ENCODE assay signal across 30 mouse cellular contexts in the genomic region with DNA sequence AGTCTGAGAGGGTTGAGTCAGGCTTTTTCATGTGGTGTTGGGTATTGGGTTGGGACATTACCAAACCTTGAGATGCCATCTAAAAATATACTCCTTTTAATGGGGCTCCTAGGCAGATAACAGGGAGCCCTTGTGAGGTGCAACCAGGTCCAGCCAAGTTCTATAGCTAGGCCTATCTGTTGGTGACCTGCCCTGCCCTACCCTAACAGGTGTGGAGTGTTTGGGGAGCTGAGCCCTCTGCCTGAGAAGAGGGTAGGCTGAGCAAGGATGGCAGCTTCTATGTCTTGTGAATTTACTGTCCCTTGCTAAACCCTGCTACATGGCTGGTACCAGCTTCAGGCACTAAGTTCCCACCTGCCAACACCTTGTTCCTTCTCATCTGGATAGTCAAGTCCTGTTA. TPM values are rescaled to one million over a fixed set of nuclear protein-coding genes. Genes with fewer than 3 reads are reported as not detected.
A peak's percentile ranks its signal among the peaks of the same experiment; 100 is the strongest.
DNase-seq lines count a peak whose midpoint lies in the region; ATAC-seq and TF ChIP-seq lines count a peak whose summit lies in the region.
"Had no signal": no experiment of that assay in that cellular context is flagged by ENCODE, and none has a peak within 500 bp of the region (broad histone marks: within the 10 kb centered on the region; RNA-seq: fewer than 3 reads in every experiment).

No protein-coding gene starts in this region.

- no peak for TF ChIP-seq EP300 in liver, postnatal 0 days (IDR thresholded peaks at IDR 0.05; ENCODE audit: low read depth)

- DNase-seq in heart, embryonic 10.5 days (ENCODE audit: low spot score) = no peak
- no peak for DNase-seq in heart, postnatal 4 days
- no peak for DNase-seq in liver, embryonic 13.5 days
- no peak for DNase-seq in liver, embryonic 11.5 days (ENCODE audit: low spot score)
- no peak for DNase-seq in liver, postnatal 0 days
- no peak for DNase-seq in frontal cortex, postnatal 36 days (ENCODE audit: low spot score in 2 of 2)
- no peak for DNase-seq in c-Kit-positive CD71-positive TER-119-positive erythroid progenitor cells, embryonic 14.5 days (ENCODE audit: low spot score)
- DNase-seq: adrenal gland, postnatal 10 days; adrenal gland, postnatal 36 days; B cell, adult 2 months; cerebellum, adult 11 months; cerebellum, adult 8-10 months; cerebellum, postnatal 10 days; cerebellum, postnatal 36 days; embryo, embryonic 11 days; gastrocnemius, postnatal 14 days; heart, adult 18-20 months; heart, postnatal 14 days had no signal

- no peak for TF ChIP-seq CTCF in liver, postnatal 0 days (IDR thresholded peaks at IDR 0.05; ENCODE audit: low read depth)

- no peak overlapping the region for H3K4me2 ChIP-seq in liver, embryonic 13.5 days
- H3K4me2 ChIP-seq in liver, embryonic 11.5 days = no peak overlapping the region
- no peak overlapping the region for H3K4me2 ChIP-seq in liver, postnatal 0 days (ENCODE audit: low read depth, low read length)
- H3K4me2 ChIP-seq: embryonic facial prominence, embryonic 13.5 days; forebrain, embryonic 12.5 days; forebrain, embryonic 15.5 days; heart, embryonic 13.5 days; hindbrain, embryonic 13.5 days had no signal

- H3K4me1 ChIP-seq in heart, embryonic 10.5 days = peaks cover 67% of the 10 kb centered on the region
- peaks cover 70% of the 10 kb centered on the region for H3K4me1 ChIP-seq in liver, embryonic 13.5 days (replicated peaks)
- H3K4me1 ChIP-seq in liver, embryonic 11.5 days (replicated peaks; ENCODE audit: control insufficient read depth, insufficient read depth, low read length) = peaks cover 20% of the 10 kb centered on the region
- H3K4me1 ChIP-seq in liver, postnatal 0 days (ENCODE audit: insufficient read depth) = peaks cover 48% of the 10 kb centered on the region

- no peak for ATAC-seq in liver, embryonic 13.5 days (ENCODE audit: low read depth)
- ATAC-seq in liver, embryonic 11.5 days (replicated peaks; ENCODE audit: low FRiP score) = no peak
- ATAC-seq in liver, postnatal 0 days = no peak
- ATAC-seq: forebrain, embryonic 15.5 days; hindbrain, postnatal 0 days; inflammation-experienced regulatory T-cells, adult 6 months; Patski had no signal

- H3K27ac ChIP-seq in heart, embryonic 10.5 days = peak overlapping the region; percentile 52; the same call in 1 of the 2 replicates
- peak overlapping the region; percentile 53 for H3K27ac ChIP-seq in liver, embryonic 13.5 days
- no peak overlapping the region for H3K27ac ChIP-seq in liver, embryonic 11.5 days (ENCODE audit: low read depth, low read length)
- 0 out of 2 replicates have a peak overlapping the region, but pooled peaks have one; percentile 24 for H3K27ac ChIP-seq in liver, postnatal 0 days (ENCODE audit: low read depth)
- H3K27ac ChIP-seq: embryonic facial prominence, embryonic 10.5 days; embryonic facial prominence, embryonic 13.5 days; forebrain, embryonic 12.5 days; forebrain, embryonic 15.5 days; heart, embryonic 13.5 days; hindbrain, embryonic 13.5 days; hindbrain, postnatal 0 days had no signal

- H3K9ac ChIP-seq in liver, embryonic 13.5 days = no peak overlapping the region
- H3K9ac ChIP-seq in liver, embryonic 11.5 days (ENCODE audit: low read depth, low read length) = no peak overlapping the region
- no peak overlapping the region for H3K9ac ChIP-seq in liver, postnatal 0 days (replicated peaks)
- H3K9ac ChIP-seq: embryonic facial prominence, embryonic 13.5 days; forebrain, embryonic 12.5 days; forebrain, embryonic 15.5 days; heart, embryonic 13.5 days; hindbrain, embryonic 13.5 days had no signal

- H3K27me3 ChIP-seq in heart, embryonic 10.5 days (ENCODE audit: insufficient read depth, poor library complexity, severe bottlenecking) = no peaks in the 10 kb centered on the region
- 0 out of 2 replicates have a peak, but pooled peaks cover under 1% of the 10 kb centered on the region for H3K27me3 ChIP-seq in liver, embryonic 13.5 days
- H3K27me3 ChIP-seq in liver, embryonic 11.5 days (replicated peaks; ENCODE audit: control insufficient read depth, insufficient read depth, low read length) = no peaks in the 10 kb centered on the region
- no peaks in the 10 kb centered on the region for H3K27me3 ChIP-seq in liver, postnatal 0 days (ENCODE audit: insufficient read depth, low read length)
- H3K27me3 ChIP-seq: CH12.LX; embryonic facial prominence, embryonic 13.5 days; forebrain, embryonic 12.5 days; forebrain, embryonic 15.5 days; heart, embryonic 13.5 days; hindbrain, embryonic 13.5 days; Patski had no signal

- no peaks in the 10 kb centered on the region for H3K9me3 ChIP-seq in heart, embryonic 10.5 days
- H3K9me3 ChIP-seq in liver, embryonic 13.5 days (replicated peaks) = no peaks in the 10 kb centered on the region
- no peaks in the 10 kb centered on the region for H3K9me3 ChIP-seq in liver, embryonic 11.5 days (ENCODE audit: control insufficient read depth, low read length)
- H3K9me3 ChIP-seq in liver, postnatal 0 days (ENCODE audit: low read length) = no peaks in the 10 kb centered on the region
- H3K9me3 ChIP-seq: embryonic facial prominence, embryonic 10.5 days; embryonic facial prominence, embryonic 13.5 days; forebrain, embryonic 12.5 days; forebrain, embryonic 15.5 days; G1E; heart, embryonic 13.5 days; hindbrain, embryonic 13.5 days had no signal

- no peaks in the 10 kb centered on the region for H3K36me3 ChIP-seq in heart, embryonic 10.5 days
- no peaks in the 10 kb centered on the region for H3K36me3 ChIP-seq in liver, embryonic 13.5 days
- no peaks in the 10 kb centered on the region for H3K36me3 ChIP-seq in liver, embryonic 11.5 days (ENCODE audit: control insufficient read depth, insufficient read depth, low read length)
- H3K36me3 ChIP-seq in liver, postnatal 0 days (replicated peaks; ENCODE audit: insufficient read depth, low read length) = no peaks in the 10 kb centered on the region
- H3K36me3 ChIP-seq: embryonic facial prominence, embryonic 10.5 days; embryonic facial prominence, embryonic 13.5 days; forebrain, embryonic 12.5 days; forebrain, embryonic 15.5 days; heart, embryonic 13.5 days; hindbrain, embryonic 13.5 days had no signal

- no peak overlapping the region for H3K4me3 ChIP-seq in heart, embryonic 10.5 days
- no peak overlapping the region for H3K4me3 ChIP-seq in liver, embryonic 13.5 days (replicated peaks)
- H3K4me3 ChIP-seq in liver, embryonic 11.5 days (ENCODE audit: low read depth, low read length) = no peak overlapping the region
- no peak overlapping the region for H3K4me3 ChIP-seq in liver, postnatal 0 days (ENCODE audit: low read depth, low read length)
- H3K4me3 ChIP-seq: embryonic facial prominence, embryonic 10.5 days; embryonic facial prominence, embryonic 13.5 days; erythroblast, embryonic 14.5 days; forebrain, embryonic 12.5 days; forebrain, embryonic 15.5 days; heart, embryonic 13.5 days; hindbrain, embryonic 13.5 days had no signal

RNA-seq across cellular contexts. Expression of a gene that starts 57.5 kb away (rescaled TPM):
- 7.8 and 8.5 TPM in 2 replicates for polyA plus RNA-seq in heart, embryonic 10.5 days (2016; fragmentation: Nextera tagmentation; extraction: Ambion mirVana)
- 1 to 10 TPM; 3.1 to 3.8 TPM for total RNA-seq in heart, postnatal 4 days (2021)
- 20.5 and 23.8 TPM in 2 replicates for polyA plus RNA-seq in liver, embryonic 13.5 days (2015; fragmentation: Nextera tagmentation; extraction: Ambion mirVana)
- polyA plus RNA-seq in liver, embryonic 11.5 days (2014; fragmentation: Nextera tagmentation; extraction: Ambion mirVana) = 5.9 and 6.1 TPM in 2 replicates
- 21.6 and 23.4 TPM in 2 replicates for polyA plus RNA-seq in liver, postnatal 0 days (2015; fragmentation: Nextera tagmentation; extraction: Ambion mirVana)
